Mouse (Mus musculus) inflammation-experienced regulatory T-cells, adult 6 months (primary cell): ENCODE measurements around the gene Ankrd66. TPM values are rescaled to one million over a fixed set of nuclear protein-coding genes. Genes with fewer than 3 reads are reported as not detected.

Experiments used
- polyA plus RNA-seq, 3 experiments: library from polyadenylated mRNA; unstranded; fragments of 100-300 nt; shearing (Covaris generic); gene quantifications; one replicate each; pipeline ENCODE4 v1.2.1; 2017

The Ankrd66 gene
- polyA plus RNA-seq, 3 experiments from 2014 or later: not detected

Other genes starting within 250 kb of the Ankrd66 start
- gene Adgrf5, start 183.2 kb downstream of the Ankrd66 start, polyA plus RNA-seq: not detected
- not detected for gene Mep1a, start 40.8 kb downstream of the Ankrd66 start, polyA plus RNA-seq
- gene Pla2g7, start 24.5 kb upstream of the Ankrd66 start, polyA plus RNA-seq: 1 to 10 TPM in 1 of 3 experiments, under 1 TPM in 1, not detected in 1; 0.34 to 1.2 TPM
- gene Tdrd6, start 86.7 kb upstream of the Ankrd66 start, polyA plus RNA-seq: not detected
- 1 to 10 TPM; 1.6 to 3.6 (median 2.8) TPM for gene Slc25a27, start 123.6 kb upstream of the Ankrd66 start, polyA plus RNA-seq
- gene Cyp39a1, start 123.8 kb upstream of the Ankrd66 start, polyA plus RNA-seq: 1 to 10 TPM in 2 of 3 experiments, under 1 TPM in 1; 0.71 to 1.4 (median 1.2) TPM